Mouse (Mus musculus) testis, adult 2 months (tissue): Measurements from ENCODE around the gene Npm3.

Source experiments
- CTCF ChIP-seq: fragments of 200-500 bp; IDR thresholded peaks from 2 replicates; pipeline ENCODE4 v1.5.1; 2012; ENCODE audit warnings: low read depth, mild to moderate bottlenecking, inconsistent platforms, low read length, moderate library complexity; ENCODE audit not compliant: control insufficient read depth, insufficient read depth, insufficient replicate concordance
- POLR2A ChIP-seq: fragments of 200-500 bp; IDR thresholded peaks from 2 replicates; pipeline ENCODE4 v1.6.1; 2012; ENCODE audit warnings: low read depth, mild to moderate bottlenecking, inconsistent platforms, low read length, moderate library complexity; ENCODE audit not compliant: control insufficient read depth

DNA sequence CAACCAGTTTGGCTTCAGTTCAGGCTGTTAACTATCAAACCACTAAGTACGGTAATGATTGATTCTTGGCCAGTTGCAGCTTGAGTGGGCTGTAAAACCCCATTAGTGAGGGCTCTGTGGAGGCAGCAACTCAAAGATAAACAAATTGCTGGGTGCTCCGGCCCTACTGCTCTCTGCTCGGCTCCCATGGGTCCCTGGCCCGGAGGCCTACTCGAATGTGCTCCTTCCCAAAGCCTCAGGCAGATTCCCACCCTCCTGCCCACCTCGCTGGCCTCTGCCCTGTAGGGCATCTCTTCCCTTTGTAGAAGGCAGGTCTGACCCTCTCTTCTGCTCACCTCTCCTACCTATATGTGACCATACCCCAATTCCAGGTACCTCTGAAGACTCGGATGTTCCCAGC lies 14.6 kb downstream of the Npm3 start:
- TF ChIP-seq CTCF (no peak), POLR2A (no peak)
